Mouse (Mus musculus): ENCODE results near the gene Draxin. TPM values are rescaled to one million over a fixed set of nuclear protein-coding genes. Genes with fewer than 3 reads are reported as not detected.

Draxin gene
- total and polyA plus RNA-seq, 2 experiments from 2014 or later: 0.01 TPM; not detected in 1

- no peak for DNase-seq (ENCODE audit: low spot score)
- H3K9ac ChIP-seq (replicated peaks; ENCODE audit: low read depth, low read length): 0 out of 2 replicates have a peak overlapping the region, but pooled peaks have one; percentile 20
- 0 out of 2 replicates have a peak, but pooled peaks cover 7% of the 10 kb centered on the region for H3K4me1 ChIP-seq (ENCODE audit: control insufficient read depth, insufficient read depth)
- H3K27me3 ChIP-seq (ENCODE audit: control insufficient read depth, insufficient read depth, low read length): no peaks in the 10 kb centered on the region
- peak; percentile 21; the same call in 1 of the 2 replicates for ATAC-seq (ENCODE audit: insufficient read depth, low read depth)
- H3K9me3 ChIP-seq (replicated peaks; ENCODE audit: control insufficient read depth, low read length): no peaks in the 10 kb centered on the region
- peak overlapping the region; percentile 59 for H3K4me2 ChIP-seq (ENCODE audit: low read depth, low read length)
- H3K27ac ChIP-seq (ENCODE audit: low read depth): no peak overlapping the region; the same call in 1 of the 2 replicates
- 39% methylated on average over 17 of the region's 17 CpGs for WGBS
- H3K4me3 ChIP-seq (ENCODE audit: low read depth, low read length): peak overlapping the region; percentile 33
- peaks cover 4% of the 10 kb centered on the region; the same call in 1 of the 2 replicates for H3K36me3 ChIP-seq (replicated peaks; ENCODE audit: control insufficient read depth, insufficient read depth, low read length)
- TF ChIP-seq EP300 (IDR thresholded peaks at IDR 0.05; ENCODE audit: low read depth) (no peak), CTCF (IDR thresholded peaks at IDR 0.05; ENCODE audit: low read depth) (peak; percentile 40)
Observed at GRCm38 (mm10) chr4:148074521-148075189, 55.8 kb downstream of the Draxin start.

- no peak overlapping the region for H3K4me2 ChIP-seq (ENCODE audit: low read depth, low read length)
- no peaks in the 10 kb centered on the region for H3K27me3 ChIP-seq (ENCODE audit: control insufficient read depth, insufficient read depth, low read length)
- ATAC-seq (ENCODE audit: insufficient read depth, low read depth) (0 out of 2 replicates have a peak, but pooled peaks have one; percentile 33), DNase-seq (ENCODE audit: low spot score) (no peak)
- 58% methylated on average over 5 of the region's 5 CpGs for WGBS
- no peak for TF ChIP-seq CTCF (IDR thresholded peaks at IDR 0.05; ENCODE audit: low read depth)
- no peak for TF ChIP-seq EP300 (IDR thresholded peaks at IDR 0.05; ENCODE audit: low read depth)
- H3K9ac ChIP-seq (replicated peaks; ENCODE audit: low read depth, low read length): no peak overlapping the region
- H3K36me3 ChIP-seq (replicated peaks; ENCODE audit: control insufficient read depth, insufficient read depth, low read length): no peaks in the 10 kb centered on the region
- H3K27ac ChIP-seq (ENCODE audit: low read depth): no peak overlapping the region
- no peak overlapping the region for H3K4me3 ChIP-seq (ENCODE audit: low read depth, low read length)
- H3K9me3 ChIP-seq (replicated peaks; ENCODE audit: control insufficient read depth, low read length): no peaks in the 10 kb centered on the region
- H3K4me1 ChIP-seq (ENCODE audit: control insufficient read depth, insufficient read depth): peaks cover 11% of the 10 kb centered on the region; the same call in 1 of the 2 replicates
Observed at GRCm38 (mm10) chr4:148071508-148071907, 59.0 kb downstream of the Draxin start.

- no peak for DNase-seq (ENCODE audit: low spot score)
- Histone ChIP-seq H3K4me2 (ENCODE audit: low read depth, low read length) (no peak overlapping the region), H3K4me1 (ENCODE audit: control insufficient read depth, insufficient read depth) (peaks cover 18% of the 10 kb centered on the region), H3K9ac (replicated peaks; ENCODE audit: low read depth, low read length) (no peak overlapping the region), H3K27me3 (ENCODE audit: control insufficient read depth, insufficient read depth, low read length) (no peaks in the 10 kb centered on the region), H3K9me3 (replicated peaks; ENCODE audit: control insufficient read depth, low read length) (no peaks in the 10 kb centered on the region), H3K27ac (ENCODE audit: low read depth) (no peak overlapping the region), H3K36me3 (replicated peaks; ENCODE audit: control insufficient read depth, insufficient read depth, low read length) (no peaks in the 10 kb centered on the region), H3K4me3 (ENCODE audit: low read depth, low read length) (no peak overlapping the region)
- TF ChIP-seq EP300 (IDR thresholded peaks at IDR 0.05; ENCODE audit: low read depth) (no peak), CTCF (IDR thresholded peaks at IDR 0.05; ENCODE audit: low read depth) (no peak)
- no peak for ATAC-seq (ENCODE audit: insufficient read depth, low read depth)
- WGBS: 77% methylated on average over 9 of the region's 9 CpGs
Observed at GRCm38 (mm10) chr4:148069602-148070218, 60.8 kb downstream of the Draxin start.

GRCm38 (mm10) chr4:148067346-148067745, 63.2 kb downstream of the Draxin start:
- no peak overlapping the region for H3K4me3 ChIP-seq (ENCODE audit: low read depth, low read length)
- no peak overlapping the region for H3K9ac ChIP-seq (replicated peaks; ENCODE audit: low read depth, low read length)
- no peaks in the 10 kb centered on the region for H3K27me3 ChIP-seq (ENCODE audit: control insufficient read depth, insufficient read depth, low read length)
- 89% methylated on average over 8 of the region's 8 CpGs for WGBS
- no peak overlapping the region for H3K4me2 ChIP-seq (ENCODE audit: low read depth, low read length)
- no peaks in the 10 kb centered on the region for H3K9me3 ChIP-seq (replicated peaks; ENCODE audit: control insufficient read depth, low read length)
- no peak for TF ChIP-seq CTCF (IDR thresholded peaks at IDR 0.05; ENCODE audit: low read depth)
- TF ChIP-seq EP300 (IDR thresholded peaks at IDR 0.05; ENCODE audit: low read depth): no peak
- H3K27ac ChIP-seq (ENCODE audit: low read depth): no peak overlapping the region
- peaks cover 18% of the 10 kb centered on the region for H3K4me1 ChIP-seq (ENCODE audit: control insufficient read depth, insufficient read depth)
- DNase-seq (ENCODE audit: low spot score) (no peak), ATAC-seq (ENCODE audit: insufficient read depth, low read depth) (no peak)
- no peaks in the 10 kb centered on the region for H3K36me3 ChIP-seq (replicated peaks; ENCODE audit: control insufficient read depth, insufficient read depth, low read length)

GRCm38 (mm10) chr4:148066401-148066744, 64.1 kb downstream of the Draxin start:
- ATAC-seq (ENCODE audit: insufficient read depth, low read depth) (peak; percentile 42), DNase-seq (ENCODE audit: low spot score) (peak; percentile 61)

More at GRCm38 (mm10) chr4:148066401-148066744, 64.1 kb downstream of the Draxin start:
- Histone ChIP-seq H3K27ac (ENCODE audit: low read depth) (no peak overlapping the region), H3K9ac (replicated peaks; ENCODE audit: low read depth, low read length) (no peak overlapping the region), H3K9me3 (replicated peaks; ENCODE audit: control insufficient read depth, low read length) (no peaks in the 10 kb centered on the region), H3K27me3 (ENCODE audit: control insufficient read depth, insufficient read depth, low read length) (no peaks in the 10 kb centered on the region), H3K4me2 (ENCODE audit: low read depth, low read length) (no peak overlapping the region), H3K36me3 (replicated peaks; ENCODE audit: control insufficient read depth, insufficient read depth, low read length) (no peaks in the 10 kb centered on the region), H3K4me1 (ENCODE audit: control insufficient read depth, insufficient read depth) (peaks cover 14% of the 10 kb centered on the region), H3K4me3 (ENCODE audit: low read depth, low read length) (no peak overlapping the region)
- WGBS: 41% methylated on average over 9 of the region's 9 CpGs
- TF ChIP-seq EP300 (IDR thresholded peaks at IDR 0.05; ENCODE audit: low read depth) (no peak), CTCF (IDR thresholded peaks at IDR 0.05; ENCODE audit: low read depth) (no peak)
